Mouse (Mus musculus) liver, embryonic 12.5 days (tissue): ENCODE measurements around the gene Tshz2. TPM values are rescaled to one million over a fixed set of nuclear protein-coding genes. Genes with fewer than 3 reads are reported as not detected.

Source experiments
- ATAC-seq: fragments of 200-750 bp; cut with Nextera tagmentation; 2 replicates; pipeline ENCODE4 v1.8.0; 2017; ENCODE audit warnings: moderate number of reproducible peaks, mild to moderate bottlenecking, moderate library complexity
- H3K27ac ChIP-seq: fragments of 300-500 bp; sonication (generic); 2 replicates; pipeline ENCODE4 v1.5.1; 2016; ENCODE audit warnings: mild to moderate bottlenecking
- H3K27me3 ChIP-seq: fragments of 300-500 bp; sonication (generic); replicated peaks from 2 replicates; pipeline ENCODE4 v1.6.1; 2016; ENCODE audit warnings: mild to moderate bottlenecking, moderate library complexity
- H3K36me3 ChIP-seq: fragments of 300-500 bp; sonication (generic); 2 replicates; pipeline ENCODE4 v1.6.1; 2016; ENCODE audit warnings: mild to moderate bottlenecking, moderate library complexity
- H3K4me1 ChIP-seq: fragments of 300-500 bp; sonication (generic); 2 replicates; pipeline ENCODE4 v1.6.1; 2016
- H3K4me2 ChIP-seq: fragments of 300-500 bp; sonication (generic); 2 replicates; pipeline ENCODE4 v1.6.1; 2016; ENCODE audit warnings: mild to moderate bottlenecking, moderate library complexity
- H3K4me3 ChIP-seq: fragments of 300-500 bp; sonication (generic); 2 replicates; pipeline ENCODE4 v1.5.1; 2016; ENCODE audit warnings: mild to moderate bottlenecking, moderate library complexity
- H3K9ac ChIP-seq: fragments of 300-500 bp; sonication (generic); 2 replicates; pipeline ENCODE4 v1.6.1; 2016; ENCODE audit warnings: mild to moderate bottlenecking, moderate library complexity
- H3K9me3 ChIP-seq: fragments of 300-500 bp; sonication (generic); replicated peaks from 2 replicates; pipeline ENCODE4 v1.6.1; 2016; ENCODE audit warnings: mild to moderate bottlenecking, moderate library complexity
- WGBS: fragments of 180-500 bp; shearing (Covaris S2); methylation state at CpG from one replicate; pipeline ENCODE4 v1.1.7; 2016; ENCODE audit not compliant: insufficient replicate concordance; 5-methylcytosine and 5-hydroxymethylcytosine counted together
- polyA plus RNA-seq: library from polyadenylated mRNA; unstranded; fragments of >200 nt; fragmentation: Nextera tagmentation; extraction: Ambion mirVana; gene quantifications from 2 replicates; pipeline ENCODE4 v1.2.1, GENCODE M21; 2016

Gene Tshz2
- polyA plus RNA-seq, 1 experiment from 2014 or later = 2.9 TPM

DNA sequence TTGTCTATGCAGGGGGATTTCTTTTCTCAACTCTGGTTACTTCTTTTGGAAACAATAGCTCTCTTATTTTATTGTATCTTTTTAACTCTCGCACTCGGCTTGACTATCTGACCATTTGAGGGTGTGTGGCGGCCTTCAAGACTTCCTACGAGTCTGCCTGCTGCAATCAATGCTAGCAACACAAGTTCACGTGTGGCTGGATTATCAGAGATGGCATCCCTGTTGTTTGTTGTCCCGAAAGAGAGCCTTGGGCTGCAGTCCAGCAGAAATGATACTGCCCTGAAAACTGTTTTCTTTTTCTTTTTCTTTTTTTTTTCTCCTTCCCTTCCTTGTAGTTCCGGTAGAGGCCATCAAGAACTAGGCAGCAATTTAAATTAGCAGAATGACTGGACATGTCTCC is 2.6 kb downstream of the Tshz2 start:
- no peaks in the 10 kb centered on the region for H3K36me3 ChIP-seq
- peak overlapping the region; percentile 58; the same call in 1 of the 2 replicates for H3K4me2 ChIP-seq

GRCm38 (mm10) chr2:169636414-169636813 is 3.6 kb downstream of the Tshz2 start:
- peak overlapping the region; percentile 58; the same call in 1 of the 2 replicates for H3K4me2 ChIP-seq
- no peak overlapping the region for H3K27ac ChIP-seq
- WGBS = 67% methylated on average over 4 of the region's 4 CpGs
- no peak overlapping the region for H3K9ac ChIP-seq
- peaks cover 27% of the 10 kb centered on the region for H3K27me3 ChIP-seq
- H3K36me3 ChIP-seq = no peaks in the 10 kb centered on the region
- no peak for ATAC-seq
- no peaks in the 10 kb centered on the region for H3K9me3 ChIP-seq
- peak overlapping the region; percentile 16; the same call in 1 of the 2 replicates for H3K4me3 ChIP-seq
- no peaks in the 10 kb centered on the region for H3K4me1 ChIP-seq

More for the DNA sequence above, 2.6 kb downstream of the Tshz2 start:
- no peaks in the 10 kb centered on the region for H3K4me1 ChIP-seq
- WGBS = 48% methylated on average over 7 of the region's 7 CpGs
- no peaks in the 10 kb centered on the region for H3K9me3 ChIP-seq
- peaks cover 27% of the 10 kb centered on the region for H3K27me3 ChIP-seq
- H3K27ac ChIP-seq = 0 out of 2 replicates have a peak overlapping the region, but pooled peaks have one; percentile 12
- H3K4me3 ChIP-seq = peak overlapping the region; percentile 53; the same call in 1 of the 2 replicates
- no peak for ATAC-seq
- H3K9ac ChIP-seq = no peak overlapping the region

- H3K4me3 ChIP-seq = no peak overlapping the region
- no peak overlapping the region for H3K4me2 ChIP-seq
- WGBS = 79% methylated on average over 14 of the region's 14 CpGs
- H3K9ac ChIP-seq = no peak overlapping the region
- 0 out of 2 replicates have a peak, but pooled peaks cover 5% of the 10 kb centered on the region for H3K9me3 ChIP-seq
- H3K27me3 ChIP-seq = no peaks in the 10 kb centered on the region
- H3K36me3 ChIP-seq = no peaks in the 10 kb centered on the region
- H3K27ac ChIP-seq = no peak overlapping the region
- no peaks in the 10 kb centered on the region for H3K4me1 ChIP-seq
- ATAC-seq = no peak
These were observed 8.7 kb downstream of the Tshz2 start for GRCm38 (mm10) chr2:169641547-169641946.

GRCm38 (mm10) chr2:169642420-169642819 is 9.6 kb downstream of the Tshz2 start:
- H3K9me3 ChIP-seq = 0 out of 2 replicates have a peak, but pooled peaks cover 5% of the 10 kb centered on the region
- no peaks in the 10 kb centered on the region for H3K4me1 ChIP-seq
- no peak for ATAC-seq
- no peaks in the 10 kb centered on the region for H3K36me3 ChIP-seq
- H3K4me3 ChIP-seq = no peak overlapping the region
- WGBS = 75% methylated on average over 8 of the region's 8 CpGs
- no peak overlapping the region for H3K9ac ChIP-seq
- H3K4me2 ChIP-seq = no peak overlapping the region
- no peak overlapping the region for H3K27ac ChIP-seq
- no peaks in the 10 kb centered on the region for H3K27me3 ChIP-seq

DNA sequence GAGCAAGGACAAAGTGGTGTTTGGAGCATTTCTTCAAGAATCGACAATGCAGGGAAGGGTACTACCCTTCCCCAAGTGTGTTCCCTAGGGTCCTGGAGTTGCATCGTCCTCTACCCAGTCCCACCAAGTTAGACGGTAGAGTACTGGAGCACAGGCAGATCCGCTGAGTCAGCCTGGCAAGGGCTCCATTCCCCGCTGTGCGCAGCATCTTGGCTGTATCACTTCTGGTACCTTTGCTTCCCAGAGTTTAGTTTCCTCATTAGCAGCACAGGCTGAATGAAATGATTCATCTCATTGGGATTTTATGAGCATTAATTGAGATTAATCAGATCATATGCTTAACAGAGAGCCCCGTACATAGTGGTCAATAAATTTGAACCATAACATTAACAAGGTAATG is 14.3 kb downstream of the Tshz2 start:
- Histone ChIP-seq H3K4me3 (no peak overlapping the region), H3K27ac (no peak overlapping the region), H3K4me1 (no peaks in the 10 kb centered on the region), H3K4me2 (no peak overlapping the region), H3K36me3 (no peaks in the 10 kb centered on the region), H3K27me3 (no peaks in the 10 kb centered on the region), H3K9ac (no peak overlapping the region), H3K9me3 (0 out of 2 replicates have a peak, but pooled peaks cover 5% of the 10 kb centered on the region)
- WGBS = 79% methylated on average over 7 of the region's 7 CpGs
- no peak for ATAC-seq

DNA sequence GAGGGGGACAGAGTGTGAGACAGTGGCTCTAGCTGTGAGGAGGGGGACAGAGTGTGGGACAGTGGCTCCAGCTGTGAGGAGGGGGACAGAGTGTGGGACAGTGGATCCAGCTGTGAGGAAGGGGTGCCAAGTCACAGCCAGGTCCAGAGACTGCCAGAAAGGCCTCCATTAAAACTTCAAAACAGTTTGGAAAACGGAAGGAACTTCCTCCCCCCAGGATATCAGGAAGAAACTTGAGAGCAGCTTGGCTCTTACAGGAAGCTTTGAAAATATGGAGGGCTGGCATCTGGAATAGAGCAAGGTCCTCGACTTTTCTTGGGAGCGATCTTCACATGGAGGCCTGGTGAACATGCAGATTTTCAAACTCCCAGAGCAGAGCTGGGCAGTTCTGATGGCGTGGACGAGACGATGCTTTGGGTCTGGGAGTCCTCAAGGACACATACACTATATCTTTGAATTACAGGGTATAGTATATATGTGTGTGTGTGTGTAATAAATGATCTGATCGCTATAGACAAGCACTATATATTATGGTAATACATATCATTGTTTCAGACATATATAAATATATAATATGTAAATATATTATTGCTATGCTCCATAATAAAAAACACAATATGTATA is 16.6 kb downstream of the Tshz2 start:
- Histone ChIP-seq H3K27ac (no peak overlapping the region), H3K4me1 (no peaks in the 10 kb centered on the region), H3K4me3 (no peak overlapping the region), H3K27me3 (no peaks in the 10 kb centered on the region), H3K36me3 (no peaks in the 10 kb centered on the region), H3K4me2 (no peak overlapping the region), H3K9ac (no peak overlapping the region), H3K9me3 (no peaks in the 10 kb centered on the region)
- ATAC-seq = no peak
- 52% methylated on average over 7 of the region's 7 CpGs for WGBS

DNA sequence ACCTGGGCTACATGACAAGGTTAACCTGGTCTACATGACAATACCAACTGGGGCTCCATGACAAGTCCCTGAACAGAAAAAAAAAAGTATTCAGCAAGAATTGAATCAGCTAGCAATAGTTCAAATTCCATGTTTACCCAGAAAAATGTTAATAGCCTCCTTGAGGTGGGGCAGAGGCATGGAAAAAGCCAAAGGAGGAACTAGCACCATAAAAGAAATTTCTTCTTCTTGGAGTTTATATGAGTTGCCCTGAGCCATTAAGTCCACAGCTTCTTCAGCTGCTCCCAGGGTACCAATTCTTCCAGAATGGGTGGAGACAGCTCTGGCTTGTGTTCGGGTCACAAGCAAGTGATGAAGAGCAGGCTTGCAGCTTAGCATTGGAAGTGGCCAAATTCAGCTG is 20.5 kb downstream of the Tshz2 start:
- Histone ChIP-seq H3K9me3 (no peaks in the 10 kb centered on the region), H3K27ac (no peak overlapping the region), H3K4me3 (no peak overlapping the region), H3K9ac (no peak overlapping the region), H3K4me1 (no peaks in the 10 kb centered on the region), H3K27me3 (no peaks in the 10 kb centered on the region), H3K36me3 (no peaks in the 10 kb centered on the region), H3K4me2 (no peak overlapping the region)
- 66% methylated on average over 1 of the region's 1 CpGs for WGBS
- no peak for ATAC-seq

DNA sequence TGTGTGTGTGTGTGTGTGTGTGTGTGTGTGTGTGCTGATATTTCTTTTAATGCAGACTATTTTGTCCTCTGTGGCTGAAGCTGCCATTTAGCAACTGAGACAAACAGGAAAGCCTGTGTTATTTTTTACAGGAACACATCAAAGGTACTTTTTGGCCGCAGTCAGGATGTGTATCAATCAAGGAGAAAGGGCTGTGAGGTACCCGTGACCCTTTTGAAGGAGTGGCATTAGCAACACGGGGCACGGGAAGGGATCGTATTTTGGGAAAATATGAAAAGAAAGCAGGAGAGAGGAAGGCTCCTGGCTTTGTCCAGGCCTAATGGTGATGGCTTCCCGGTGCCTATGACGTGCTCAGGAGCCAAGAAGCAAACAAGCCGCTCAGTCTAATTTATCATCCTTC is 31.0 kb downstream of the Tshz2 start:
- Histone ChIP-seq H3K4me1 (peaks cover 10% of the 10 kb centered on the region; the same call in 1 of the 2 replicates), H3K36me3 (no peaks in the 10 kb centered on the region), H3K27me3 (no peaks in the 10 kb centered on the region), H3K4me3 (no peak overlapping the region), H3K27ac (0 out of 2 replicates have a peak overlapping the region, but pooled peaks have one; percentile 48), H3K9ac (no peak overlapping the region), H3K4me2 (no peak overlapping the region), H3K9me3 (no peaks in the 10 kb centered on the region)
- ATAC-seq = no peak
- WGBS = 66% methylated on average over 8 of the region's 8 CpGs

DNA sequence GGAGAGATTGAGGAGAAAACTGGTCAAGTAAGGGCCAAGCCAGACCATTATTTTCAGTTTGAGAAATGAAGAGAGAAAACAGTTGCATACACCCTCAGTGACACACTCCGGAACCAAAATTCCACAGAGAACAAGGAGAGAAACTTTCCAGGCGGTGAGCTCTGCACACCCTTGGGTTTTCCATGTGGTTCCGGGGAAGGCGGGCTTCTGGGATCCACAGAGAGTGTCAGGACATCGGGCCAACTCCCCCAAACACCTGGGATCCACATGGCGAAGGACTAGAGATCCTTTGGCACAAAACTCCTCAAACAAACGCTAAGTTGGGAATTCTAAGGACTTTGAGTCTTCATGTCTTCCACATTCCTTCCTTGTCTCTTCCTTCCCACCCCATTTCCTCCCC is 38.5 kb downstream of the Tshz2 start:
- Histone ChIP-seq H3K4me3 (no peak overlapping the region), H3K27me3 (no peaks in the 10 kb centered on the region), H3K9me3 (no peaks in the 10 kb centered on the region), H3K27ac (no peak overlapping the region), H3K4me2 (no peak overlapping the region), H3K36me3 (no peaks in the 10 kb centered on the region), H3K4me1 (0 out of 2 replicates have a peak, but pooled peaks cover under 1% of the 10 kb centered on the region), H3K9ac (no peak overlapping the region)
- WGBS = 64% methylated on average over 7 of the region's 7 CpGs
- no peak for ATAC-seq

DNA sequence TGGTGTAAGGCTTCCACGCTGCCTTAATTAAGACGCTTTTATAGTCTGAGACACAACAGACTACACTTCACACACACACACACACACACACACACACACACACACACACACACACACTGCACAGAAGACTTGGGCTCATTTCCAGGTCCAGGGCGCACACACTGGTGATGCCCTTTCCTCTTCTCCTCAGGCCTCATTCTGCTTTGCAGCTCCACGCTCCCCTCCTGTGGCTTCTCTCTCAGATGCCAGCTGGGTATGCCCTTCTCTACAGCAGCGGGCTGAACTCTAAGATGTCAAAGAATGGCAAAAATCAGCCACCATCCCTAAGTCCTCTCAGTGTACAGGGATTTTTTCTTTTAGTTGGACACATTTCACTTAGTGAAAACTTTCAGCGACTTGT is 41.0 kb downstream of the Tshz2 start:
- Histone ChIP-seq H3K4me1 (0 out of 2 replicates have a peak, but pooled peaks cover 4% of the 10 kb centered on the region), H3K9ac (no peak overlapping the region), H3K9me3 (no peaks in the 10 kb centered on the region), H3K4me2 (no peak overlapping the region), H3K27ac (peak overlapping the region; percentile 25; the same call in 1 of the 2 replicates), H3K27me3 (no peaks in the 10 kb centered on the region), H3K36me3 (no peaks in the 10 kb centered on the region), H3K4me3 (no peak overlapping the region)
- ATAC-seq = no peak
- WGBS = 77% methylated on average over 6 of the region's 6 CpGs

- Histone ChIP-seq H3K9ac (no peak overlapping the region), H3K9me3 (no peaks in the 10 kb centered on the region), H3K4me1 (peaks cover 4% of the 10 kb centered on the region; the same call in 1 of the 2 replicates), H3K4me3 (no peak overlapping the region), H3K4me2 (no peak overlapping the region), H3K36me3 (no peaks in the 10 kb centered on the region), H3K27me3 (no peaks in the 10 kb centered on the region), H3K27ac (no peak overlapping the region)
- ATAC-seq = no peak
- 48% methylated on average over 5 of the region's 5 CpGs for WGBS
These were observed 41.4 kb downstream of the Tshz2 start for GRCm38 (mm10) chr2:169674209-169674608.

GRCm38 (mm10) chr2:169679264-169679663 is 46.5 kb downstream of the Tshz2 start:
- Histone ChIP-seq H3K27me3 (no peaks in the 10 kb centered on the region), H3K36me3 (no peaks in the 10 kb centered on the region), H3K9ac (no peak overlapping the region), H3K4me3 (no peak overlapping the region), H3K27ac (no peak overlapping the region), H3K4me1 (peaks cover 20% of the 10 kb centered on the region), H3K4me2 (no peak overlapping the region), H3K9me3 (no peaks in the 10 kb centered on the region)
- WGBS = 29% methylated on average over 7 of the region's 7 CpGs
- peak; percentile 62 for ATAC-seq
